Mouse (Mus musculus) CH12.LX (cell line): Measurements from ENCODE around the gene Mms22l. TPM values are rescaled to one million over a fixed set of nuclear protein-coding genes. Genes with fewer than 3 reads are reported as not detected.

Experiments used
- DNase-seq: peaks from one replicate; pipeline ENCODE4 v3.0.0-alpha.2; 2013; ENCODE audit errors: extremely low read depth
- H3K27ac ChIP-seq: 2 replicates; pipeline ENCODE4 v1.5.1; 2012; ENCODE audit warnings: low read depth, mild to moderate bottlenecking, control low read depth, moderate library complexity; ENCODE audit not compliant: insufficient read depth
- H3K27me3 ChIP-seq: replicated peaks from 2 replicates; pipeline ENCODE3; 2012; ENCODE audit warnings: inconsistent platforms
- H3K36me3 ChIP-seq, 2 experiments: replicated peaks in 1 of 2; 2 replicates each; pipeline versions ENCODE3 to v1.6.1; 2012; ENCODE audit warnings: inconsistent platforms in 1 of 2, low read length in 1 of 2, mild to moderate bottlenecking in 1 of 2, mixed read lengths in 1 of 2, moderate library complexity in 1 of 2; ENCODE audit not compliant: control insufficient read depth in 1 of 2, insufficient read depth in 1 of 2
- H3K4me1 ChIP-seq, 2 experiments: 2 replicates each; pipeline ENCODE4 v1.6.1; 2012; ENCODE audit warnings: inconsistent platforms in 1 of 2, moderate library complexity in 1 of 2; ENCODE audit not compliant: insufficient read depth in 2 of 2, control insufficient read depth in 1 of 2
- H3K4me2 ChIP-seq: 2 replicates; pipeline ENCODE4 v1.6.1; 2012; ENCODE audit warnings: low read depth, mild to moderate bottlenecking, control low read depth; ENCODE audit not compliant: poor library complexity, insufficient read depth, severe bottlenecking
- H3K4me3 ChIP-seq, 3 experiments: fragments of 150-350 bp in 1 of 3; sonication (generic) in 1 of 3; replicated peaks in 1 of 3; 2 replicates each; pipeline versions ENCODE3 to v1.5.1; 2011 to 2012; ENCODE audit warnings: low read depth in 2 of 3, low read length in 2 of 3, mild to moderate bottlenecking in 2 of 3, moderate library complexity in 2 of 3, control low read depth in 1 of 3, improper control_type of control experiment in 1 of 3, inconsistent platforms in 1 of 3, mixed read lengths in 1 of 3; ENCODE audit not compliant: poor library complexity in 1 of 3
- H3K79me2 ChIP-seq: replicated peaks from 2 replicates; pipeline ENCODE4 v1.6.1; 2012; ENCODE audit warnings: mild to moderate bottlenecking, moderate library complexity; ENCODE audit not compliant: control insufficient read depth, poor library complexity, insufficient read depth, severe bottlenecking; ENCODE audit errors: extremely low read depth
- H3K9ac ChIP-seq: 2 replicates; pipeline ENCODE4 v1.6.1; 2012; ENCODE audit warnings: low read depth, mild to moderate bottlenecking, control low read depth, moderate library complexity; ENCODE audit not compliant: insufficient read depth
- H3K9me3 ChIP-seq: replicated peaks from 2 replicates; pipeline ENCODE3; 2012; ENCODE audit warnings: low read length, inconsistent platforms, mixed read lengths
- CHD1 ChIP-seq: IDR thresholded peaks from 2 replicates; pipeline ENCODE4 v1.6.1; 2012; ENCODE audit warnings: low read depth, low read length, improper control_type of control experiment, inconsistent platforms
- CHD2 ChIP-seq: IDR thresholded peaks from 2 replicates; pipeline ENCODE4 v1.6.1; 2011; ENCODE audit warnings: low read length, improper control_type of control experiment
- ELF1 ChIP-seq: IDR thresholded peaks from 2 replicates; pipeline ENCODE4 v1.6.1; 2014; ENCODE audit warnings: low read depth, mild to moderate bottlenecking, inconsistent platforms, low read length, improper control_type of control experiment
- GABPA ChIP-seq: IDR thresholded peaks from 2 replicates; pipeline ENCODE4 v1.6.1; 2012; ENCODE audit warnings: low read depth, low read length, improper control_type of control experiment, inconsistent platforms; ENCODE audit not compliant: insufficient replicate concordance
- KAT2A ChIP-seq: IDR thresholded peaks from 2 replicates; pipeline ENCODE4 v1.6.1; 2012; ENCODE audit warnings: low read length, improper control_type of control experiment, inconsistent platforms; ENCODE audit not compliant: insufficient replicate concordance
- MXI1 ChIP-seq: IDR thresholded peaks from 2 replicates; pipeline ENCODE4 v1.6.1; 2011; ENCODE audit warnings: mild to moderate bottlenecking, low read depth, low read length, improper control_type of control experiment
- NELFE ChIP-seq: IDR thresholded peaks from 2 replicates; pipeline ENCODE4 v1.6.1; 2011; ENCODE audit warnings: low read depth, low read length, improper control_type of control experiment
- NRF1 ChIP-seq: IDR thresholded peaks from 2 replicates; pipeline ENCODE4 v1.6.1; 2014; ENCODE audit warnings: low read depth, mild to moderate bottlenecking, inconsistent platforms, low read length, improper control_type of control experiment, moderate library complexity
- POLR2A ChIP-seq: IDR thresholded peaks from 2 replicates; pipeline ENCODE4 v1.6.1; 2011; ENCODE audit warnings: low read depth, mild to moderate bottlenecking, improper control_type of control experiment, low read length
- POLR2AphosphoS2 ChIP-seq: IDR thresholded peaks from 2 replicates; pipeline ENCODE4 v1.6.1; 2011; ENCODE audit warnings: low read depth, low read length, improper control_type of control experiment
- UBTF ChIP-seq: IDR thresholded peaks from 2 replicates; pipeline ENCODE4 v1.6.1; 2012; ENCODE audit warnings: low read depth, mild to moderate bottlenecking, inconsistent platforms, low read length, improper control_type of control experiment, moderate library complexity
- USF1 ChIP-seq: IDR thresholded peaks from 2 replicates; pipeline ENCODE4 v1.6.1; 2014; ENCODE audit warnings: low read depth, mild to moderate bottlenecking, inconsistent platforms, low read length, improper control_type of control experiment
- USF2 ChIP-seq: conservative IDR thresholded peaks from 2 replicates; pipeline ENCODE4 v1.6.1; 2011; ENCODE audit warnings: low read depth, low read length, improper control_type of control experiment
- ZC3H11A ChIP-seq: IDR thresholded peaks from 2 replicates; pipeline ENCODE4 v1.6.1; 2012; ENCODE audit warnings: low read depth, mild to moderate bottlenecking, inconsistent platforms, low read length, improper control_type of control experiment
- ZMIZ1 ChIP-seq: IDR thresholded peaks from 2 replicates; pipeline ENCODE4 v1.6.1; 2012; ENCODE audit warnings: low read depth, mild to moderate bottlenecking, inconsistent platforms, low read length, improper control_type of control experiment
- ZNF384 ChIP-seq: IDR thresholded peaks from 2 replicates; pipeline ENCODE4 v1.6.1; 2012; ENCODE audit warnings: low read depth, low read length, improper control_type of control experiment, inconsistent platforms
- dilution Hi-C: fragments of 300-500 bp; cut with MboI; formaldehyde crosslinking; loops from 2 replicates; pipeline ENCODE4 v1.14.3; 2020; ENCODE audit warnings: low sequenced_read_pairs; ENCODE audit not compliant: extremely low pct_unique_long_range_greater_than_20kb, extremely low pct_ligation_motif_present
- in situ Hi-C: fragments of 300-500 bp; cut with MboI; formaldehyde crosslinking; loops from 3 replicates; pipeline ENCODE4 v1.14.3; 2019; ENCODE audit warnings: low sequenced_read_pairs, low pct_ligation_motif_present, low pct_unique_long_range_greater_than_20kb, mixed read lengths
- polyA plus RNA-seq: library from polyadenylated mRNA; unstranded; fragments of >175 nt; gene quantifications from 2 replicates; pipeline ENCODE4 v1.2.1, GENCODE M21; 2012; ENCODE audit warnings: low read depth; ENCODE audit not compliant: insufficient read length
- total RNA-seq, 2 experiments: library from RNA; depleted of rRNA; stranded (reverse); fragments of 300-350 nt in 1 of 2; fragments of >200 nt in 1 of 2; gene quantifications; 2 replicates each; pipeline ENCODE4 v1.2.3; 2012 to 2014

Gene Mms22l
- total and polyA plus RNA-seq, 3 experiments, result 39.3 to 77.6 (median 43.4) TPM

- Histone ChIP-seq H3K4me3 (no peak overlapping the region), H3K9ac (no peak overlapping the region), H3K27ac (no peak overlapping the region), H3K27me3 (no peaks in the 10 kb centered on the region), H3K9me3 (no peaks in the 10 kb centered on the region), H3K36me3 (no peaks in the 10 kb centered on the region), H3K79me2 (no peaks in the 10 kb centered on the region), H3K4me1 (peaks cover 0 to under 1% of the 10 kb centered on the region in 2 experiments; a peak in 1 of 4 replicates), H3K4me2 (no peak overlapping the region)
- in situ Hi-C loops (no loop called here), dilution Hi-C loops (no loop called here)
- TF ChIP-seq KAT2A, result no peak
- no peak for TF ChIP-seq NELFE
- no peak for TF ChIP-seq CHD1
- no peak for DNase-seq
Measured at GRCm38 (mm10) chr4:24625951-24626584, 129.8 kb downstream of the Mms22l start.

- H3K4me3 ChIP-seq, result no peak overlapping the region
- dilution Hi-C loops, result no loop called here
- H3K79me2 ChIP-seq, result no peaks in the 10 kb centered on the region
- DNase-seq, result no peak
- H3K4me2 ChIP-seq, result no peak overlapping the region
- no peaks in the 10 kb centered on the region for H3K9me3 ChIP-seq
- no peaks in the 10 kb centered on the region for H3K27me3 ChIP-seq
- H3K27ac ChIP-seq, result no peak overlapping the region
- TF ChIP-seq NRF1, result no peak
- no peak for TF ChIP-seq USF2
- TF ChIP-seq ZC3H11A, result no peak
- TF ChIP-seq POLR2AphosphoS2, result no peak
- TF ChIP-seq MXI1, result no peak
- no peak for TF ChIP-seq CHD2
- no peak for TF ChIP-seq USF1
- TF ChIP-seq ZMIZ1, result no peak
- TF ChIP-seq ELF1, result no peak
- no peak for TF ChIP-seq GABPA
- TF ChIP-seq ZNF384, result no peak
- TF ChIP-seq UBTF, result no peak
- TF ChIP-seq POLR2A, result no peak
- H3K4me1 ChIP-seq, result peaks cover 0 to 5% of the 10 kb centered on the region in 2 experiments; a peak in 1 of 4 replicates
- no peaks in the 10 kb centered on the region for H3K36me3 ChIP-seq
- in situ Hi-C loops, result no loop called here
- H3K9ac ChIP-seq, result no peak overlapping the region
Measured at GRCm38 (mm10) chr4:24626686-24627085, 130.4 kb downstream of the Mms22l start.
